ENCODE assay signal across 18 mouse cellular contexts in the genomic region with DNA sequence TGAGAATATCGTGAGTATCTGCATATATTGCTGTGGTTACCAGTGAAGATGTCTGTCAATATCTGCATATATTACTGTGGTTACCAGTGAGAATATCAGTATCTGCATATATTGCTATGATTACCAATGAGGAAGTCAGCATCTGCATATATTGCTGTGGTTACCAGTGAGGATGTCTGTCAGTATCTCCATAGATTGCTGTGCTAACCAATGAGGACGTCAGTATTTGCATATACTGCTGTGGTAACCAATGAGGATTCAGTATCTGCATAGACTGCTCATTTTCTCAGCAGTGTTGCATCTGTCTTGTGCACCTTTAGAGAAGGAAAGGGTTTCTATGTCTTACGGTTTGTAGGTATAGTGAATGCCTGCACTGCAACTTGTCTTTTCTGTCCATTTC. TPM values are rescaled to one million over a fixed set of nuclear protein-coding genes. Genes with fewer than 3 reads are reported as not detected.
A peak's percentile ranks its signal among the peaks of the same experiment; 100 is the strongest.
DNase-seq lines count a peak whose midpoint lies in the region; ATAC-seq and TF ChIP-seq lines count a peak whose summit lies in the region.
"Had no signal": no experiment of that assay in that cellular context is flagged by ENCODE, and none has a peak within 500 bp of the region (broad histone marks: within the 10 kb centered on the region; RNA-seq: fewer than 3 reads in every experiment).

No protein-coding gene starts in this region.

- DNase-seq in MEL (ENCODE audit: low read depth, low spot score): peak; percentile 91
- DNase-seq in cerebellum, postnatal 25 days: no peak
- DNase-seq in heart, postnatal 4 days: no peak
- DNase-seq in kidney, adult 2 months: no peak
- DNase-seq: cerebellum, postnatal 14 days; heart, postnatal 36 days; kidney, adult 8-10 months; kidney, postnatal 4 days; left cerebral cortex, postnatal 4 days; lung, postnatal 4 days; midbrain, embryonic 14.5 days; thymus, adult 18-20 months had no signal

- no peak for TF ChIP-seq RAD21 in MEL (IDR thresholded peaks at IDR 0.05; ENCODE audit: low read depth, low read length)

- 86% methylated on average over 3 of the region's 3 CpGs for WGBS in kidney, adult 2 months

- H3K9me3 ChIP-seq in megakaryocyte, embryonic 14.5 days: no peaks in the 10 kb centered on the region
- H3K9me3 ChIP-seq in MEL (replicated peaks; ENCODE audit: insufficient read depth, low read length): no peaks in the 10 kb centered on the region
- H3K9me3 ChIP-seq: forebrain, embryonic 13.5 days; heart, embryonic 12.5 days had no signal

- ATAC-seq in megakaryocyte, adult 5-6 weeks (ENCODE audit: poor library complexity, severe bottlenecking): no peak
- ATAC-seq in common myeloid progenitor, adult 5-6 weeks (replicated peaks; ENCODE audit: low read depth, poor library complexity, severe bottlenecking): peak; percentile 29; the same call in 1 of the 2 replicates
- peak; percentile 19; the same call in 1 of the 2 replicates for ATAC-seq in monocyte, adult 5-6 weeks (replicated peaks; ENCODE audit: insufficient number of reproducible peaks, low FRiP score, low TSS enrichment, poor library complexity, severe bottlenecking)
- ATAC-seq: forebrain, embryonic 13.5 days had no signal

- peaks cover 10% of the 10 kb centered on the region for H3K79me2 ChIP-seq in MEL (ENCODE audit: control insufficient read depth, insufficient read depth, low read length, poor library complexity)

- TF ChIP-seq CTCF in MEL (IDR thresholded peaks at IDR 0.05 in 2 of 3, conservative IDR thresholded peaks at IDR 0.05 in 1 of 3; ENCODE audit: control insufficient read depth in 1 of 3, insufficient read depth in 1 of 3, low read depth in 2 of 3, low read length in 3 of 3, poor library complexity in 1 of 3, severe bottlenecking in 1 of 3): no peak
- no peak for TF ChIP-seq CTCF in kidney, adult 2 months (conservative IDR thresholded peaks at IDR 0.05; ENCODE audit: insufficient read depth, insufficient read length, low read depth, low read length)

- peaks cover 23% of the 10 kb centered on the region for H3K36me3 ChIP-seq in megakaryocyte, embryonic 14.5 days (replicated peaks; ENCODE audit: low read length)
- H3K36me3 ChIP-seq in MEL (ENCODE audit: control insufficient read depth in 1 of 2, insufficient read depth in 2 of 2, low read length in 2 of 2): peaks cover 0 to 10% of the 10 kb centered on the region in 2 experiments; a peak in 3 of 4 replicates
- no peaks in the 10 kb centered on the region for H3K36me3 ChIP-seq in kidney, adult 2 months (ENCODE audit: control insufficient read depth, insufficient read depth, low read length)

- no peak overlapping the region for H3K9ac ChIP-seq in MEL (ENCODE audit: control insufficient read depth, low read depth, low read length, poor library complexity, severe bottlenecking)
- H3K9ac ChIP-seq: forebrain, embryonic 13.5 days; heart, embryonic 12.5 days had no signal

- no peak for TF ChIP-seq EP300 in MEL (IDR thresholded peaks at IDR 0.05; ENCODE audit: low read depth in 1 of 2, low read length in 2 of 2)

- H3K4me3 ChIP-seq in megakaryocyte, embryonic 14.5 days (replicated peaks): peak overlapping the region; percentile 53
- no peak overlapping the region; a peak in 1 of 4 replicates for H3K4me3 ChIP-seq in MEL (ENCODE audit: control insufficient read depth in 1 of 2, insufficient read depth in 1 of 2, low read depth in 2 of 2, low read length in 2 of 2)
- H3K4me3 ChIP-seq in kidney, adult 2 months (ENCODE audit: insufficient read depth, low read depth, low read length): no peak overlapping the region
- H3K4me3 ChIP-seq: heart, embryonic 12.5 days had no signal

- H3K27me3 ChIP-seq in megakaryocyte, embryonic 14.5 days (replicated peaks): no peaks in the 10 kb centered on the region
- no peaks in the 10 kb centered on the region for H3K27me3 ChIP-seq in MEL (ENCODE audit: control insufficient read depth in 1 of 2, insufficient read depth in 2 of 2, low read length in 2 of 2)
- no peaks in the 10 kb centered on the region for H3K27me3 ChIP-seq in kidney, adult 2 months (replicated peaks; ENCODE audit: control insufficient read depth, insufficient read depth, low read length)
- H3K27me3 ChIP-seq: forebrain, embryonic 13.5 days; heart, embryonic 12.5 days had no signal

- no peak for TF ChIP-seq POLR2A in MEL (IDR thresholded peaks at IDR 0.05; ENCODE audit: control insufficient read depth in 1 of 2, insufficient read depth in 1 of 2, low read depth in 1 of 2, low read length in 2 of 2, poor library complexity in 1 of 2)
- no peak for TF ChIP-seq POLR2A in kidney, adult 2 months (IDR thresholded peaks at IDR 0.05; ENCODE audit: low read depth, low read length)

- peaks cover 38% of the 10 kb centered on the region for H3K4me1 ChIP-seq in megakaryocyte, embryonic 14.5 days
- peaks cover 0 to 6% of the 10 kb centered on the region in 2 experiments; a peak in 2 of 4 replicates for H3K4me1 ChIP-seq in MEL (ENCODE audit: control insufficient read depth in 1 of 2, insufficient read depth in 2 of 2, low read length in 2 of 2)
- H3K4me1 ChIP-seq in kidney, adult 2 months (ENCODE audit: control insufficient read depth, insufficient read depth, low read length): no peaks in the 10 kb centered on the region; the same call in 1 of the 2 replicates

- H3K27ac ChIP-seq in MEL (ENCODE audit: control insufficient read depth, low read depth, low read length): no peak overlapping the region
- no peak overlapping the region for H3K27ac ChIP-seq in kidney, adult 2 months (ENCODE audit: insufficient read depth, low read depth, low read length)
- H3K27ac ChIP-seq: forebrain, embryonic 13.5 days had no signal

TF ChIP-seq in MEL, 35 proteins besides CTCF, POLR2A, EP300 and RAD21:
- TF ChIP-seq TBP (IDR thresholded peaks at IDR 0.05; ENCODE audit: low read depth, low read length) (no peak), GATA1 (IDR thresholded peaks at IDR 0.05; ENCODE audit: low read depth, low read length) (peak; percentile 75)

RNA-seq across cellular contexts. Expression of gene Coa6, which starts 1.5 kb away (rescaled TPM):
- polyA plus RNA-seq in megakaryocyte, embryonic 14.5 days (2012; ENCODE audit: insufficient read depth, low replicate concordance): 10.5 and 62.1 TPM in 2 replicates
- 24.4 and 36.5 TPM in 2 replicates for total RNA-seq in megakaryocyte, adult 5-6 weeks (2015)
- 25.7 and 30.1 TPM in 2 replicates for total RNA-seq in megakaryocyte, adult 5-6 weeks (2017)
- total RNA-seq in MEL (2012; rRNA removed): 39.3 and 42.6 TPM in 2 replicates
- polyA plus RNA-seq in MEL (2012; ENCODE audit: insufficient read depth in 1 of 2, insufficient read length in 2 of 2, low read depth in 1 of 2, low replicate concordance in 2 of 2, missing spikeins in 1 of 2): 10 to 100 TPM in 1 of 2 experiments, not detected in 1; 31.1 TPM
- 25.9 and 52.0 TPM in 2 replicates for total RNA-seq in common myeloid progenitor, adult 5-6 weeks (2017)
- 12.3 to 25.5 TPM (median 24.2 TPM) in 3 replicates for total RNA-seq in monocyte, adult 5-6 weeks (2017)
- 10 to 100 TPM; 25.6 to 25.9 TPM for total RNA-seq in heart, postnatal 4 days (2021)
- polyA plus RNA-seq in kidney, adult 2 months (2012; rRNA removed): 87.6 and 128 TPM in 2 replicates

RNA-seq across cellular contexts. Expression of gene Tarbp1, which starts 54.0 kb away (rescaled TPM):
- polyA plus RNA-seq in megakaryocyte, embryonic 14.5 days (2012; ENCODE audit: insufficient read depth, low replicate concordance): 0.34 TPM in 1 of 2 replicates, not detected in the other
- total RNA-seq in megakaryocyte, adult 5-6 weeks (2015): 3.2 TPM in 2 replicates
- total RNA-seq in megakaryocyte, adult 5-6 weeks (2017): 2.3 TPM in 2 replicates
- total RNA-seq in MEL (2012; rRNA removed): 5.4 and 6.0 TPM in 2 replicates
- 1 to 10 TPM in 1 of 2 experiments, not detected in 1; 8.4 TPM for polyA plus RNA-seq in MEL (2012; ENCODE audit: insufficient read depth in 1 of 2, insufficient read length in 2 of 2, low read depth in 1 of 2, low replicate concordance in 2 of 2, missing spikeins in 1 of 2)
- total RNA-seq in common myeloid progenitor, adult 5-6 weeks (2017): 12.4 and 16.4 TPM in 2 replicates
- 0.11 to 0.76 TPM (median 0.58 TPM) in 3 replicates for total RNA-seq in monocyte, adult 5-6 weeks (2017)
- total RNA-seq in heart, postnatal 4 days (2021): 1 to 10 TPM; 5.0 to 5.9 TPM
- polyA plus RNA-seq in kidney, adult 2 months (2012; rRNA removed): 2.7 and 3.2 TPM in 2 replicates
